Mouse (Mus musculus): Measurements from ENCODE around the gene Pou3f1. TPM values are rescaled to one million over a fixed set of nuclear protein-coding genes. Genes with fewer than 3 reads are reported as not detected.
"Not testable (repeated sequence)": the region's sequence is repeated elsewhere in the genome, so short reads cannot be mapped to it uniquely, and the experiment has no call there.

Pou3f1 gene
- total RNA-seq, 2 experiments from 2014 or later = 33.0 to 41.2 TPM

DNA sequence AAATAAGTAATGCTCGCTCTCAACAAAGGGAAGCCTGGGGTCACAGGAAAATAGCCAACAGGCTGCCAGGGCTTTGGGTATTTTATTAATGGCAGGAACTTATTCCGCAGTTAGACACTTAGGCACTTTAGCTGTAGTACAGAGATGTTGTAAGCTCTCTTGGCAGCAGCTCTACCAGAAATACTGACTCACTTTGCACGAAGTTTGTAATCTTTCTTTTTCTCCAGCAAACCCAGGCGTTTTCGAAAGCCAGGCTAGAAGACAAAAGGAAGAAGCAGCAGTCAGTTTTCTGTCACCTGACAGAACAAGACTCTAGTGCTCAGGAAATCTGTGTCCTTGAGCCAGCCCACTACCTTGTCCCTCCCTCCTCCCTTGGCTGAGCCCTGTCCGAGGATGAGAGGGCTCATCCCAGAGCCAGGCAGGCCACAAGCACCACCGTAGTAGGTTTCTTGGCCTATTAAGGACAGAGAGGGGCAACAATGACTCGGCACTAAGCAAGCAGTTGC, 29.3 kb downstream of the Pou3f1 start:
- no peak for DNase-seq (ENCODE audit: low spot score in 2 of 2)

DNA sequence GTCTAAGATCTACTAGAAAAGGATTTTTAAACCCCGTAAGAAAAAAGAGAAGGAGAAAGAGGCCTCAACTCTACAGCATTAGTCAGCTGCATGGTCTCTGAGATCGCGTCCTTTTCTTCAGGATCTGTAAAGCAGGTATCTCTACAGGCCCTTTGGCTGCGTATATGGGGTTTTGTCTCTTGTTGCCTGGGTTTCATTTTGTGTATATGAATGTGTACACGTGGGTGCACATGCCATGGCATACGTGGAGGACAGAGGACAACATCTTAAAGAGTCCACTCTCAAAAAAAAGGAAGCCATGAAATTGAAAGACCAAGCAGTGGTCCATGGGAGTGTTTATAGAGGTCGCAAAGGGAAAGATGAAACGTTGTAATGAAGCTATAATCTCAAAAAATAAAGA, 34.8 kb downstream of the Pou3f1 start:
- no peak for DNase-seq (ENCODE audit: low spot score in 2 of 2)

DNA sequence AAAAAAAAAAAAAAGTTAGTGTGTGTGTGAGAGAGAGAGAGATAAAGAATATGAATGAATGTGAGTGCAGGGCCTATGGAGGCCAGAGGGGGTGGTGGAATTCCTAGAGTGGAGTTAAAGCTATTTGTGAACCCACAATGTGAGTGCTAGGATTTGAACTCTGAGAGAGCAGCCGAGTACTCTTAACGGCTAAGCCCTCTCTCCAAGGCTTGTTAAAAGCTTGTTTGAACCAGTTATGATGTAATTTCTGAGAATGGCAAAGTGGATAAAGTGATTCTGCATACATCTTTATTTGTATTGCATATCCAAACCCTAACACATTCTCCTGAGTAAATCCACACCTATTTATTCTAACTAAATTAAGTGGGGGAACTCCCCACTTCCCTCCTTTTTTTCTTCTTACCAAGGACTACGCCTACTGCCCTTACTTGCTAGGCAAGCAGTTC, 35.8 kb downstream of the Pou3f1 start:
- no peak for DNase-seq (ENCODE audit: low spot score in 2 of 2)

DNA sequence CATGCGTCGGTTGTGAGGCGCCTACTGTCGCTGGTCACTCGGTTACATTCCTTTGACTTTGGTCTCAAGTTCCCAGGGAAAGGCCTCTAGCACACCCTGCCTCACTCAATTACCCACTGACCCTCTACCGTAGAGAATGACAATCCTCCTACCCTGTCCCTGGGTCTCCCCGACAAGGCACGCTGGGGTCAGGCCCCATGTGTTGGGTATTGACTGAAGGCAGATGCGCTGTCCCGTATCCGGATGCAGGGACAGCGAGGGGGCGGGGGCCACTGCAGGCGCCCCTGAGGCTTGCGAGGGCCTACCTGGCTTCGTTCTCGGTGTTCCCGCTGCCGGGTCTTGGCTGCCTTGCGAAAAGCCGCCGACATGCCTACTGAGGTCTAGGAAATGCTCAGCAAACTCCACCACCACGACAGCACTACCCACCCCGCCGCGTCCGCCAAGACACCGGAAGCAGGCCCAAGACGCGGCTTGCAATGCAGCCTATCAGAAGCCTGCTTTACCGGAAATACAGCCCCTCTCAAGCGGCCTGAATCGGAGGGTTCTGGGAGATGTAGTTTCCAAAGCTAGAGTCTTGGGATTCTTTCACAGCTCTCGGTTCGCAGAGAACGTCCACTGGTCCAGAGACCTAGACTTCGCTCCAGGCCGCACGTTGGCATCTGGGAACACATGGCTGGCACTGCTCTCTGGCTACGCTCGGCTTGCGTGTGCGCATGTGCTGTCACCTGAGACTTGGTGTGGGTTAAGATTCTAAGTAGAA, 36.7 kb downstream of the Pou3f1 start, which contains the start of gene Utp11:
Gene Utp11, minus strand, starts transcription at position 466 of the 760 bp plus-strand sequence.
- DNase-seq (ENCODE audit: low spot score in 2 of 2) = peak; percentile 81 to 91

DNA sequence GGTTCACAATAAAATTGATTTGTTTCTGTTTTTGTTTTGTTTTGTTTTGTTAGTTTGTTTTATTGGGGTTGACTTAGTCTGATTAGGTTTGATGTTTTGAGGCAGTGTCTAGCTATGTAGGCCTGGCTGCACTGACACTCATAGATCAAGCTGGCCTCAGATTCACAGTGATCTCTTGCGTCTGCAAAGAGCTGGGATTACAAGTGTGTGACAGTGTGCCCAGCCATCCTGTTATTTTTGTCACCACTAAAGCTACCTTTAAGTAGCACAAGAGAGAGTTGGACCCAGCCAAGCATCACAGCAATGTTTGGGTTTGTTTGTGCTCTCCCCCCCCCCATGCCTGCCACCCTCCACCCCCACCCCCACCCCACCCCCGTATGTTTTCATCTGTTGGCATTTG, 38.0 kb downstream of the Pou3f1 start:
- DNase-seq (ENCODE audit: low spot score in 2 of 2) = no peak

DNA sequence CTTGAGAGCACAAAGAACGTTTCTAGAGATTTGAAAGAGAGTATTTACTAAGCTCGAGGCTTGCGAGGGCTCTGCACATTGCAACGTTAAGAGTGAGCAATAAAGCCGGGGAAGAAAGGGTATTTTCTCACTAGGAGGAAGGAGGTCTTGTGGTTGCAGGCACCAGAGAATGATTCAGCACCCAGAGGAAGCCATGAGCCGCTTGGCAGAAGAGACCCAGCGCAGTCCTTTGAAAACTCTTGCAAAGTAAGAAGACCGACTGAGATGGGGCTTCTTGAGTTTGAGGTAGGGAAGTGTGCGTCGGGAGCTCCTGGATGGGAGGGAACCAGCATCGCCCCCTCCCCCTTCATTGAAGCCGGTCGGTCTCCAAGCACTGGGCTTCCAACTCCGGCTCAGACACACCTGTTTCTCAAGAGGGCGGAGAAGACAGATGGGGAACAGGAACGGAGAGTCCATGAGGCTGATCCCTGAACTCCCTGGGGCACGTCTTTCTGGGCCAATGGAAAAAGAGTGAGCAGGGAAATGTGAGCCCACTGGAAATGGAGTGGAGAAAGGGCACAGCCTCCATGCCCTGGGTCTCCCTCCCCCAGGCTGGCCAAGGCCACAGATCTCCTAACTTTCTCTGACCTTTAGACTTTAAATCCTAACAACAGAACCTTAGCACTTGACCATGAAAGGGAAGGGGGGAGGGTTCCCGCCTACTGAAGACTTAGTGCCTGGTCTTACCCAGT, 39.3 kb downstream of the Pou3f1 start:
- DNase-seq (ENCODE audit: low spot score in 2 of 2) = no peak

DNA sequence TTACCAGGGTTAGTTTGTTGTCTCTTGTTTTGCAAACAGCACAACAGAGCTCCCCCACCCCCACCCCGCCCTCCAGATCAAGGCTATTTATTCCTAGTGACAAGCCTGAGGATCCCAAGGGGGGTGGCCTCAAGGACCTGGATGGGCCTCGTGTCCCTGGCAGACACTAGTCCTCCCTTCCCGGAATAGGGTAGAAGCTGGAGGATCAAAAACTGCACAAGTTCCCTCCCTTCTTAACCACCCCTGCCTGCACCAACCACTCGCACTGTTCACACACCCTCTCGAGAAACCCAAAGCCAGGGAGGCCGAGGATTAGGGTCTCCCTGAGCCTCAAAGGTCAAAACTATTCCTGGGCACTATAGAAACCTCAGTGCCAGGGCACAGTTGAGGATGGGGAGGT, 43.2 kb downstream of the Pou3f1 start:
- no peak for DNase-seq (ENCODE audit: low spot score in 2 of 2)

DNA sequence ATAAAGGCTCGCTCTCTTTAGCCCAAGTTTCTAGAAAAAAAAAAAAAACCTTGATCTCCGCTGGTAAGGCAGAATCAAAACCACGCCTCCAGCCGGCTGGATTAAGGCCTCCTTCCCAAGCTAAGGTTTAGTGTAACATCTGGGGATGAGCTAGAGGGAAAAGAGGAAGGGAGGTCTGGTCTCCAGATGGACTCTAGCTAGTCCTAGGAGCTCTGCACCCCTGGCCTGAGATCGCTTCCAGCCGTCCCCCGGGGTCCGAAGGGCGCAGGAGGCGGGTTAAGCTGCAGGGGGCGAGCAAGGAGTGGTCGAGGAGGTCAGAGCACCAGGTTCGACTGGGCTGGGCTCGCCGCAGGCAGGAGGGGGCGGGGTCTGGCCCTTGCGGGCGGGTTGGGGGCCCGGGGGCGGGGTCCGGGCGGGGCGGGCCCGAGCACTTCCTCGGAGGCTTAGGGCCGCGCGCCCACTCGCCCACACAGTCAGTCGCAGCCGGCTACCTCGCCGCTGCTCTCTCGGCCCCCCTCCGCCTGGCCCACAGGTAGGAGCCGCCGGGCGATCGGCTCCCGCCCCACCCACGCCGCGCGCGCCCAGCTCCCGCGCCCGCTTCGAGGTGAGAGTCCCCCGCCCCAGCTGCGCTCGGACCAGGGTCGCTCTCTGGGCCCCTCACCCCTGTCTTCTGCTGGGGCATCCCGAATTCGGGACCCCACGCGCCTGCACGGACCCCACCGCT, 43.8 kb downstream of the Pou3f1 start, which contains the start of gene Fhl3:
Gene Fhl3, plus strand, starts transcription at position 454 of the 724 bp plus-strand sequence.
- no peak for DNase-seq (ENCODE audit: low spot score in 2 of 2)

DNA sequence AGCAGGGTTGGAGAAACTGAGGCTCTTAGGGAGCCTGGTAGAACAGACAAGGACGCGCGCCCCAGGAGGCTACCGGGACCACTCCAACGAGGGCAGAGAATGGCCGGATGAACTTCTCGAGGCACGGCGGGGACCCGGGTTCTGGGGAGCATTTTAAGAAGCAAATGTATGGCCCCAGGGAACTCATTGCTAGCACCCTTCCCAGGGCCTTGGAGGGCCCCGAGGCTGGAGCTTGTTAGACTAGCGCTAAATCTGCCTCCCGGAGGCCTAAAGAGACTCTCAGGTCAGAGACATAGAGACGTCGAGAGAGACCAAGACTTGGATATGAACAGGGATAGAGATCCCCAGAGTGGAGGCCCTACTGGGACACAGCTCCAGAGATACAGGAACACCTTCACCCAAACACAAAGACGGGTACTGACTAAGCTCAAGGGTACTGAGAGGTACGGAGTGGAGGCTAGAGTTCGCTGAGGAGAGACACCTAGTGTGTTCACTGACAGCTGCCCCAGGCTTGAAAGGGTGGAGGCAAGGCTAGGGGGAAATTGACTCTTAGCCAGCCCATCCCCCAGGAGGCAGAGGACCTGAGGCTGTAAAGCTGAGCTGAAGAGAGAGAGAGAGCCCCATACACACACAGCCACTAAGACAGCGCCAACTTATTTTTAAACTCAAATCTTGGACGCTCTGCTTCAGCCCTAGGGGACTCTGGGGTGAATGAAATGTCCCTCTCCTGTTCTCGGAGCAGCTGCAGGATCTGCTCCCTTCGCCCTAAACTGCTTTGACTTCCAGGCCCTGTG, 44.6 kb downstream of the Pou3f1 start:
- DNase-seq (ENCODE audit: low spot score in 2 of 2) = no peak

DNA sequence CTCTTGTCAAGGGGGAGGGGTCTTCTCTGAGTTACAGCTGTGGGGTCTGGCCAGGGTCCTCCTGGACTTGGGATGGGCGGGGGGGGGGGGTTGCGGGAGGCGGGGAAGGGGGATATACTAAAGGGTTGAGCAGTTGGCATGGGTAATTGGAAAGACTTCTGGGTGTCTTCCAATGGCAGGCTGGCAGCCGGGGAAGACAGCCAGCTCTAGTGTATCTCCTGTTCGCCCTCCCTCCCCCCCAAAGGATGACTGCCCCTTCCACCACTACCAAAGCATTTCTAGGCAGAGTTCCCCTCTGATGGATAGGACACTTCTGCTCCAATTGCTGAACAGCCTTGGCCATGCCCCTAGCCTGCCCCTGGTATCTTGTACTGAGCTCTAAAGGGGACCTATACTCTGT, 45.3 kb downstream of the Pou3f1 start:
- no peak for DNase-seq (ENCODE audit: low spot score in 2 of 2)

DNA sequence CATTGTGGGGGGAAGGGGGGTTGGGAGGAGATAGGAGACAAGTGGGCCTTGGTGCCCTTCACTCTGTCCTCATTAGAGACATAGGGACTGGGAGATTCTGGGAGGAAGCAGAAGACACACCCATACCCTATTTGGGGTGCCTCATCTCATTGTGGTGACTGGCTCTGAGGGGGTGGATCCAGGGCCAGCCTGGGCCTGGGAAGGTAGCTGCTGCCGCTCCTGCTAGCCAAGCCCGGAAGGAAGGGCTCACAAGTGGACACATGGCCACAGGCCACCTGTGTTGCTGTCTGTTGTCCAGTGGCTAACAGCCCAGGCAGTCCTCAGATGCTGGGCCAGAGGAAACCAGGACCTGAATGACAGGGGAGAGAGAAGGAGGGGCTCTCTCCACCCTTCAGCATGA, 46.8 kb downstream of the Pou3f1 start:
- DNase-seq (ENCODE audit: low spot score in 2 of 2) = no peak

DNA sequence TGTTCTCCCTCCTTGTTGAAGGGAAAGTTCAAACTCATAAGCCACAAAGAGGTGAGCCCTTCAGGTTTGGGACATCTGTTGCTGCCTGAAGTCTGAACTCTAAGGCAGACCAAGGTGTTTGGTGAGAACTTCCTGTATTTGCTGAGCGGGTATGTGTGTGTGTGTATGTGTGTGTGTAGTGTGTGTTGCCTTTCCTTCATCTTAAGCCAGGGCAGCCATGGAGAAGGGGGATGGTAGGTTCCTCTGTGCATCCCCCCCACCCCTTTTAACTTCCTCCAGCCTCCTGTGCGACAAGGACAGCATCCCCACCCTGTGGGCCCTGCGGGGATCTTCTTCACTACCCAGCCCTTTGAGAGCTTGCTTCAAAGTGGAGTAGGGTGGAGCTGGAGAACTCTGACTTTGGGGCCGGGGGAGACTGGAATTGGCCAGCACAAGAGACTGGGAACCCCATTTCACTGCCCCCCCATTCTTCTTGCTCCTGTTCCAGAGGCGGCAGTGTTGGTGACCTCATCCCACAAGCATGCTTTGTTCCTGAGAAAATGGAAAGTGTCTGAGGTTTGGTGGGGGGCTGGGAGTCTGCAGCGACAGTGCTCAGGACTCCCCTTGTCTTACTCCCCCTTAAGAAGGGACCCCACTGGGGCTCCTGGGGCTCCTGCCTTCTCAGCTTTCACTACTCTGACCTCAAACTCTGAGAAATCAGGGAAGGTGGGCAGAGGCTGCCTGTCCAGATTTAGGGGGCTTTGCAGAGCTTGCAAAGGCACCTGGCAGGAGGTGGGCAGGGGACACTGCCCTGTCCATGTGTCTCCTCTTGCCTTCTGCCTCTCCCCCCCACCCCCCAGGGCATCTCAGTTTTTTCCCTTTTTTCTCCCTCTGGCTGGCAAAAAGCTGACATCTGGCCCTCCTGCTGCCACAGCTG, 47.5 kb downstream of the Pou3f1 start:
- DNase-seq (ENCODE audit: low spot score in 2 of 2) = no peak

DNA sequence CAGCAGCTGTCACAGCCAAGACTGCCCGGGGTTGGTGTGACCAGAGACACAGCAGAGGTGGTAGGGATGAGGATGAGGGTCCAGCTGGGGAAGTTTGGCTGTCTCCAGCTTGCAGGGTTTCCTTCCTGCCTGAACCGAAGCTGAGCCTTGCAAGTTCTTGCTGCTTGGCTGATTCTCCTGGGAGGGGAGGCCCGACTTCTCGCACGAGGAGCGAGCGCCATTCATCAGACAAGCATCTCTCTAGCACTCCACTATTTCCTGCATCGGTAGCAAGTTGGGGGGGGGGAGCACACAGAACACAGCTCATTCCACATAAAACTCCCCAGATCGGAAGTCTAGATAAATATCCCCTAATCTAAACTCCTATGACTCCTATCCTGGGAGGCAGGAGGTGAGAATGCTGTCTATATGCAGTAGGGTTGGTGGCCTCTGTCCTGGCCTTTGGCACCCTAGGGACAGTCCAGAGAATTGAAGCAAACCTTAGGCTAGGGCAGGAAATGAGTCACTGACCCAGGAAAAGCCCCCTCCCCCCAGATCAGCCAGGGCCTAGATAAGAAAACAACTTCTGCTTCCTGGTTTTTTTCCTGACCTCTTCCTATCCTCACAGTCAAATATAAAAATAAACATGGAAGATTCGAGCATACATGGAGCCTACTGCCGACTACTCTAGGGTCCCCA, 48.3 kb downstream of the Pou3f1 start:
- no peak for DNase-seq (ENCODE audit: low spot score in 2 of 2)

DNA sequence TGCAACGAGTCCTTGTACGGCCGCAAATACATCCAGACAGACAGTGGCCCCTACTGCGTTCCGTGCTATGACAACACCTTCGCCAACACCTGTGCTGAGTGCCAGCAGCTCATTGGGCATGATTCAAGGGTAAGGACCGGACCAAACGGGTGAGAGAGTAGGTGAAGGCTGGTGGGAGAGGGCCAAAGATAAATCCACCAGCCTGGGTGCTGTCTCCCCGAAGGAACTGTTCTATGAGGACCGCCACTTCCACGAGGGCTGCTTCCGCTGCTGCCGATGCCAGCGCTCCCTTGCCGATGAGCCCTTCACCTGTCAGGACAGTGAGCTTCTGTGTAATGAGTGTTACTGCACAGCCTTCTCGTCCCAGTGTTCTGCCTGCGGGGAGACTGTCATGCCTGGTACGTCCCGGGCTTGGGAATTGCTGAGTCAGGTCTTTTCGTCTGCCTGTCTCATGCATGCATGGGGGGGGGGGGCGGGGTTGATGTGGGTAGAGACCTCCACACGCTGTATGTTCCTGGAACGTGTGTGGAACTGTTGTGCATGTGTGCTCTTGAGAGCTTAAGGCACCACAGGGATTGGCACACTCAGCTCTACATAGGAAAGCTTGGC, 49.2 kb downstream of the Pou3f1 start:
- DNase-seq (ENCODE audit: low spot score in 2 of 2) = no peak

DNA sequence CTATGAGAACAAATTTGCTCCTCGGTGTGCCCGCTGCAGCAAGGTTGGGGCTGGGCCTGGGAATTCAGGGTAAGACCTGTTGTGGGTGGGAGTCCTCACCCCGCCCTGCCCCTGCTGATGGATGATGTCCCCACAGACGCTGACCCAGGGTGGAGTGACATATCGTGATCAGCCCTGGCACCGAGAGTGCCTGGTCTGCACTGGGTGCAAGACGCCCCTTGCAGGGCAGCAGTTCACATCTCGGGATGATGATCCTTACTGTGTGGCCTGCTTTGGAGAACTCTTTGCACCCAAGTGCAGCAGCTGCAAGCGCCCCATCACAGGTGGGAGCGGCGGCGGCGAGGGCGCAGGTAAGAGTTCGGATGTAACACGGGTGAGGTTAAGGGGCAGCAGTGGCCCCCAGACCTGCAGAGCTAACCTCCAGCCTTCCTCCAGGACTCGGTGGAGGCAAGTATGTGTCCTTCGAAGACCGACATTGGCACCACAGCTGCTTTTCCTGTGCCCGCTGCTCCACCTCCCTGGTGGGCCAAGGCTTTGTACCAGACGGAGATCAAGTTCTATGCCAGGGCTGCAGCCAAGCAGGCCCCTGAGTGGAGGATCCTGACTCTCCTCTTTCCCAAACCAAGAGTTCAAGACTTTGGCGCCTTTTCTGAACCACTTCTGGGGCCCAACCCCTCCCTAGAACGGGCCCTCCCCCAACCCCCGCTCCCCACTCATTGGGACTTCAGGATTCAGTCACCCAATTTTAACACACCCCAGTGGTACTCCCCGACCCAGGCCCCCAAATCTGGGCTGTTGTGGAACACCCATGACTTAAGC, 51.0 kb downstream of the Pou3f1 start:
- DNase-seq (ENCODE audit: low spot score in 2 of 2) = not testable (repeated sequence)

DNA sequence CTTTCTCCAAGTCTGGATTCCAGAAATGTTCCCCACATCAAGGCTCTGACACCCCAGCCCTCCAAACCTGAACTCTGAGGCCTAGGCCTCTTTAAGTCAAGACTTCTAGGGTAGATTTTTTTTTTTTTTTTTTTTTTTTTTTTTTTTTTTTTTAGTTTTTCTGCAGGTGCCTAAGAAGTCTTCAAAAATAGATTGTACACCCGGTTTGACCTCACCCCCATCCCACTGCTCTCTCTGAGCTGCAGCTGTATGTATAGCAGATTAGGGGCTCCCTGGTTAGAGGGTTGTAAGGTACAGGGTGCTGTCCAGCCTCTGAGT, 51.6 kb downstream of the Pou3f1 start:
- DNase-seq (ENCODE audit: low spot score in 2 of 2) = not testable (repeated sequence)

DNA sequence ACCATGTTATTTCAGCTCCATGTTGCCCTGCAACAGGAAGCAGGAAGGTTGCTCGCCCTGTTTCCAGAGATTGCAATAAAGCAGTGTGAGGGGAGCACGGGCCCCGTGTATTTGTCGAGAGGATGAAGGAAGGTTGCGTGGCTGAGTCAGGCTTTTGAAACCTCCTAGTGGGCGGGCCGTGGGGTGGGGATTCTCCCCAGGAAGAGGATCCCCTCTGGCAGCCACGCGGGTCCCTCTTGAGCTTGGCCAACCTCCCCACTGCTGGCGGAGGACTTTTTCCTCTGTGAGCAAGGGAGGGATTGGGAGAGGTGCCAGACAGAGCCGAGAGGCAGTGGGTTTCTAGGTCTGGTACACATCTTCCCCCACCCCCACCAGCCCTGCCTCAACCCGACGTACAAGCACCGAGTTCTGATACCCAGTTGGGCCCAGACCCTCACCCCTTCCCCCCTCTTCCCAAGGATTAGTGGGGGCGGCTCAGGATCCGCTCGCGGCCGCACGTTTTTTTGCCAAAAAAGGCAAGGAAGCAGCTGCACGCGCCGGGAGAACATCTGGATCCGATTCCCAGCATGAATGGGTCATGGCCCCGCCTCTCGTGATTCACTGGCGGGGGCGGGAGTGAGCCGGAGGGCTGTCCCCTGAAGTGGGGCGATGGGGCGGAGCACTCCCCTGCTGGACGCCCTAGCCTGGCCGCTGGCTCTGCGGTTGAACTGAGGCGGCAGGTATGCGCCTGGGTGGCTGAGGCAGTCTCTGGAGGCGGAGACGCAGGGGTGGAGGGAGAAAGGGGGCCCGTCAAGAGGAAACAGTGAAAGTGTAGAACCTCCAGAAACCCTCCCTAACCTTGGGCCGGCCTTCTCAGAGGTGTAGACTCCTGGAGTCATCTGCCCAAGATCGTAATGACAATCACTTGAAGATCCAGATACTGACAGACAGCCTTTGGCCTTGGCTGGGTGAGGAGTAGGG, 52.2 kb downstream of the Pou3f1 start:
- DNase-seq (ENCODE audit: low spot score in 2 of 2) = peak; percentile 56 to 75
